ENCODE assay signal across 21 mouse cellular contexts in genomic region chr10:39488956-39489355, GRCm38 (mm10).
A peak's percentile ranks its signal among the peaks of the same experiment; 100 is the strongest.
DNase-seq lines count a peak whose midpoint lies in the region; ATAC-seq lines count a peak whose summit lies in the region.
"Had no signal": no experiment of that assay in that cellular context is flagged by ENCODE, and none has a peak within 500 bp of the region (broad histone marks: within the 10 kb centered on the region; RNA-seq: fewer than 3 reads in every experiment).

No protein-coding gene starts in this region.

- ATAC-seq in heart, embryonic 11.5 days (replicated peaks; ENCODE audit: insufficient number of reproducible peaks, low FRiP score, low TSS enrichment), result no peak
- ATAC-seq in forebrain, embryonic 16.5 days, result no peak
- ATAC-seq: forebrain, postnatal 0 days; hindbrain, postnatal 0 days; lung, postnatal 0 days had no signal

- no peak overlapping the region for H3K4me2 ChIP-seq in heart, embryonic 11.5 days
- H3K4me2 ChIP-seq in forebrain, embryonic 16.5 days (ENCODE audit: low read length), result no peak overlapping the region
- H3K4me2 ChIP-seq: embryonic facial prominence, embryonic 15.5 days; midbrain, embryonic 11.5 days had no signal

- peaks cover 33% of the 10 kb centered on the region for H3K4me1 ChIP-seq in heart, embryonic 11.5 days (ENCODE audit: control insufficient read depth, insufficient read depth, low read length)
- peaks cover 53% of the 10 kb centered on the region for H3K4me1 ChIP-seq in forebrain, embryonic 16.5 days (replicated peaks; ENCODE audit: control insufficient read depth, insufficient read depth, low read length)

- no peak overlapping the region for H3K9ac ChIP-seq in heart, embryonic 11.5 days (ENCODE audit: low read depth, low read length)
- H3K9ac ChIP-seq in forebrain, embryonic 16.5 days (replicated peaks; ENCODE audit: low read depth, low read length), result no peak overlapping the region
- H3K9ac ChIP-seq: embryonic facial prominence, embryonic 15.5 days; forebrain, postnatal 0 days had no signal

- intact Hi-C loops in heart, postnatal 25 days (cut with DNase I), result no loop called here

- H3K4me3 ChIP-seq in heart, embryonic 11.5 days (ENCODE audit: low read depth, low read length), result no peak overlapping the region
- H3K4me3 ChIP-seq in forebrain, embryonic 16.5 days (replicated peaks; ENCODE audit: low read length), result no peak overlapping the region
- H3K4me3 ChIP-seq: embryonic facial prominence, embryonic 15.5 days; heart, adult 2 months; left cerebral cortex, adult 2 months; limb, embryonic 10.5 days had no signal

- DNase-seq in heart, postnatal 25 days (ENCODE audit: low spot score), result no peak
- DNase-seq in CD4-positive helper T cell, adult 2 months (ENCODE audit: low read depth, low spot score), result peak; percentile 53
- DNase-seq in induced T-regulatory cell, adult 2 months (ENCODE audit: low read depth), result peak; percentile 70
- peak; percentile 51 to 52 for DNase-seq in thymus, postnatal 10 days (ENCODE audit: low spot score in 2 of 2)
- no peak for DNase-seq in lung, postnatal 14 days
- no peak for DNase-seq in gastrocnemius, adult 18-20 months (ENCODE audit: low spot score)
- DNase-seq: adrenal gland, adult 2 months; cerebellum, adult 18-20 months; cerebellum, postnatal 25 days; forebrain, postnatal 0 days; gastrocnemius, postnatal 36 days; heart, adult 2 months; kidney, adult 11 months had no signal

- H3K36me3 ChIP-seq in heart, embryonic 11.5 days (ENCODE audit: control insufficient read depth, insufficient read depth, low read length), result no peaks in the 10 kb centered on the region
- no peaks in the 10 kb centered on the region for H3K36me3 ChIP-seq in forebrain, embryonic 16.5 days (ENCODE audit: control insufficient read depth, insufficient read depth)
- H3K36me3 ChIP-seq: embryonic facial prominence, embryonic 15.5 days had no signal

- H3K9me3 ChIP-seq in heart, embryonic 11.5 days (replicated peaks; ENCODE audit: control insufficient read depth, low read length), result no peaks in the 10 kb centered on the region
- no peaks in the 10 kb centered on the region for H3K9me3 ChIP-seq in forebrain, embryonic 16.5 days (ENCODE audit: control insufficient read depth, low read length)
- H3K9me3 ChIP-seq: embryonic facial prominence, embryonic 15.5 days; limb, embryonic 10.5 days had no signal

- H3K27me3 ChIP-seq in heart, embryonic 11.5 days (ENCODE audit: control insufficient read depth, insufficient read depth, low read length), result no peaks in the 10 kb centered on the region
- H3K27me3 ChIP-seq in forebrain, embryonic 16.5 days (replicated peaks; ENCODE audit: control insufficient read depth, insufficient read depth, low read length), result no peaks in the 10 kb centered on the region
- H3K27me3 ChIP-seq: embryonic facial prominence, embryonic 15.5 days had no signal

- 0 out of 2 replicates have a peak overlapping the region, but pooled peaks have one; percentile 15 for H3K27ac ChIP-seq in heart, embryonic 11.5 days (ENCODE audit: low read depth, low read length)
- no peak overlapping the region for H3K27ac ChIP-seq in forebrain, embryonic 16.5 days (ENCODE audit: low read length)
- H3K27ac ChIP-seq: embryonic facial prominence, embryonic 15.5 days; heart, adult 2 months; left cerebral cortex, adult 2 months; limb, embryonic 10.5 days had no signal

- WGBS in heart, embryonic 11.5 days (ENCODE audit: insufficient replicate concordance), result 84% methylated on average over 3 of the region's 3 CpGs
- WGBS in forebrain, embryonic 16.5 days, result 86% methylated on average over 3 of the region's 3 CpGs

Comparison
In these comparisons a context has a peak if more than half of its experiments do, and no peak if none do; other contexts are left out.
1. DNase-seq: peak in CD4-positive helper T cell, adult 2 months (single experiment), induced T-regulatory cell, adult 2 months (single experiment) and thymus, postnatal 10 days (2 of 2); none in heart, postnatal 25 days (single experiment), lung, postnatal 14 days (single experiment) and gastrocnemius, adult 18-20 months (single experiment).